Mouse (Mus musculus) cortical plate, adult 2 months (tissue): Measurements from ENCODE around the gene Cdh3.

Experiments used
- CTCF ChIP-seq: fragments of 200-500 bp; IDR thresholded peaks from 2 replicates; pipeline ENCODE4 v1.5.1; 2011; ENCODE audit warnings: mild to moderate bottlenecking, control low read depth, low read length; ENCODE audit not compliant: insufficient read depth; ENCODE audit errors: extremely low read depth
- POLR2A ChIP-seq: fragments of 200-500 bp; IDR thresholded peaks from 2 replicates; pipeline ENCODE4 v1.6.1; 2011; ENCODE audit warnings: mild to moderate bottlenecking, low read length, control low read depth; ENCODE audit not compliant: insufficient read depth; ENCODE audit errors: extremely low read depth

GRCm38 (mm10) chr8:106546746-106547145, 36.1 kb downstream of the Cdh3 start:
- TF ChIP-seq CTCF (no peak), POLR2A (no peak)
